Mouse (Mus musculus) brain, embryonic 14.5 days (tissue): ENCODE measurements at regions not wholly inside any gene's neighbourhood (a gene's known extent, or its start where the extent isn't known, plus 50 kb on each side); places are given as distances from the start of the nearest gene placed in this dataset.

Experiments
- CTCF ChIP-seq: fragments of 200-500 bp; IDR thresholded peaks from 2 replicates; pipeline ENCODE4 v1.5.1; 2012; ENCODE audit warnings: inconsistent platforms, mild to moderate bottlenecking, moderate library complexity, borderline replicate concordance; ENCODE audit not compliant: insufficient read depth, insufficient read length; ENCODE audit errors: extremely low read depth
- POLR2A ChIP-seq: fragments of 200-500 bp; IDR thresholded peaks from 2 replicates; pipeline ENCODE4 v1.6.1; 2012; ENCODE audit warnings: mild to moderate bottlenecking, inconsistent platforms, borderline replicate concordance; ENCODE audit not compliant: poor library complexity, insufficient read depth, insufficient read length, severe bottlenecking; ENCODE audit errors: extremely low read depth

DNA sequence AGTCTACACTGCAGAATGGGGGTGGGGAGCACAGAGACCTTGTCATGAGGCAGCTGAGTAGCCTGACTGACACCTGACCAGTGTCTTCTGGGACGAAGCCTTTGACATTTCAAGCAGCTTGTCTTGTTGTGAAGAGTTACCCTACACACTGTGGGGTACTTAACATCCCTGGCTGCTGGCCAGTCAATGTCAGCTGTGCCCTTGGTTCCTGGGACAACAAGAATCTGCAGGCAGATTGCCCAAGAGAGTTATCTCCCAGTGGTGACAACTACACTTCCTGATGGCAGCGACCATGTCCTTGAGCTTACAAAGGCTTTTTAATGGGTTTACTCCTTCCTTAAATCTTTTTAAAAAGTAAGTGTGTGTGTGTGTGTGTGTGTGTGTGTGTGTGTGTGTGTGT is 184.2 kb downstream of the Utp6 start:
- TF ChIP-seq POLR2A (no peak), CTCF (no peak)
